Mouse (Mus musculus): ENCODE results near the gene Gpt2. TPM values are rescaled to one million over a fixed set of nuclear protein-coding genes. Genes with fewer than 3 reads are reported as not detected.

The Gpt2 gene
- polyA plus RNA-seq, 1 experiment = 51.5 TPM

DNA sequence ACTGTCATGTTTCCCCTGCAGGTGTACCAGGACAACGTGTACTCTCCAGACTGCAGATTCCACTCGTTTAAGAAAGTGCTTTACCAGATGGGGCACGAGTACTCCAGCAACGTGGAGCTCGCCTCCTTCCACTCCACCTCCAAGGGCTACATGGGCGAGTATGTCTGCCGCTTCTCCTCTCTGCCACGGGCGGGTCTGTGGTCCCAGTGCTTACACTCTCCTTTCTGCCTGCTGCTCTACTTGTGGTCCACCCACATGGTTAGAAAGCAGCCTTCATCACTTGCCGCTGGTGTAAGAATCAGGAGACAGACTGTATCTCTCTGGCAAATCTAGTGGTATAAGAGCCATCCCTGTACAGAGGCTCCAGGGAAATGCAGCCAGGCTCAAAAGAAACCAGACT is 25.6 kb downstream of the Gpt2 start:
- Histone ChIP-seq H3K4me3 (ENCODE audit: insufficient read depth, low read depth, low read length) (no peak overlapping the region), H3K36me3 (ENCODE audit: control insufficient read depth, insufficient read depth, low read length) (peaks cover 3% of the 10 kb centered on the region; the same call in 1 of the 2 replicates), H3K27me3 (replicated peaks; ENCODE audit: control insufficient read depth, insufficient read depth, low read length) (no peaks in the 10 kb centered on the region), H3K27ac (ENCODE audit: insufficient read depth, low read depth, low read length) (no peak overlapping the region), H3K4me1 (ENCODE audit: control insufficient read depth, insufficient read depth, low read length) (no peaks in the 10 kb centered on the region)
- TF ChIP-seq CTCF (conservative IDR thresholded peaks at IDR 0.05; ENCODE audit: insufficient read depth, insufficient read length, low read depth, low read length) (no peak), POLR2A (IDR thresholded peaks at IDR 0.05; ENCODE audit: low read depth, low read length) (no peak)
- WGBS = 91% methylated on average over 10 of the region's 10 CpGs
- no peak for DNase-seq

DNA sequence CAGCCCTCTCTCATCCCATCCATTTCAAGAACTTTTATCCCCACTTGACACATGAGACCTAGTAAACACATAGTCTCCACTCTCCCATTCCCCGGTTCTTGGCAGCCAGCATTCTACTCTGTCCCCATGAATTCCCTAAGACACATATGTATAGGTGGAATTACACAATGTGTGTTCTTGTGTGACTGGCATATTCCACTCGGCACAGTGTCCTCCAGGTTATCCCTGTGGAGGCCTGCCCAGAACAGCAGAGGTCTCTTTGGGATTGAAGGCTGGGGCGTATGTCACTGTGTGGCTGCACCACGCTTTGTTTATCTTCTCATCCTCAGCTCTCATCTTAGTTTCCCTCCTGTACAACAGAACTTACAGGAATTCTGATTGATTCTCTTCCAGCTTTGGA is 28.2 kb downstream of the Gpt2 start:
- WGBS = 94% methylated on average over 4 of the region's 4 CpGs
- no peak overlapping the region for H3K4me3 ChIP-seq (ENCODE audit: insufficient read depth, low read depth, low read length)
- no peak for DNase-seq
- no peaks in the 10 kb centered on the region for H3K4me1 ChIP-seq (ENCODE audit: control insufficient read depth, insufficient read depth, low read length)
- no peaks in the 10 kb centered on the region for H3K27me3 ChIP-seq (replicated peaks; ENCODE audit: control insufficient read depth, insufficient read depth, low read length)
- H3K27ac ChIP-seq (ENCODE audit: insufficient read depth, low read depth, low read length) = no peak overlapping the region
- peaks cover 3% of the 10 kb centered on the region; the same call in 1 of the 2 replicates for H3K36me3 ChIP-seq (ENCODE audit: control insufficient read depth, insufficient read depth, low read length)
- TF ChIP-seq CTCF (conservative IDR thresholded peaks at IDR 0.05; ENCODE audit: insufficient read depth, insufficient read length, low read depth, low read length) (no peak), POLR2A (IDR thresholded peaks at IDR 0.05; ENCODE audit: low read depth, low read length) (no peak)

DNA sequence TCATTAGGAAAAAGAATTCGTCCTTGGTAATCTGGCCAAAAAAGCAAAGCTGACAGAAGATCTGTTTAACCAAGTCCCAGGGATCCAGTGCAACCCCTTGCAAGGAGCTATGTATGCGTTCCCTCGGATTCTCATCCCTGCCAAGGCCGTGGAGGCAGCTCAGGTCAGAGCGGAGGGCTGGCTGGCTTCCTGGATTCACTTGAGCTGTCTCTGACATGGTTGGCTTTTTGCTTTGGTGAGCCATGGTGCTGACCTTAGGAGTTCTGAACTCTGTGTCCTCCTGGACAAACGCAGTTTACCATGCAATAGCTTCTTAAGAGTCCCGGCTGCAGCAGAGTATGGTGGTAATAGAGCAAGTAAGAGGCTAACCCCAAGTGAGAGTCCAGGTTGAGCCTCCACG is 29.0 kb downstream of the Gpt2 start:
- Histone ChIP-seq H3K4me1 (ENCODE audit: control insufficient read depth, insufficient read depth, low read length) (no peaks in the 10 kb centered on the region), H3K27ac (ENCODE audit: insufficient read depth, low read depth, low read length) (no peak overlapping the region), H3K27me3 (replicated peaks; ENCODE audit: control insufficient read depth, insufficient read depth, low read length) (no peaks in the 10 kb centered on the region), H3K36me3 (ENCODE audit: control insufficient read depth, insufficient read depth, low read length) (peaks cover 3% of the 10 kb centered on the region; the same call in 1 of the 2 replicates), H3K4me3 (ENCODE audit: insufficient read depth, low read depth, low read length) (no peak overlapping the region)
- no peak for DNase-seq
- TF ChIP-seq CTCF (conservative IDR thresholded peaks at IDR 0.05; ENCODE audit: insufficient read depth, insufficient read length, low read depth, low read length) (no peak), POLR2A (IDR thresholded peaks at IDR 0.05; ENCODE audit: low read depth, low read length) (no peak)
- 86% methylated on average over 8 of the region's 8 CpGs for WGBS

- no peak for DNase-seq
- TF ChIP-seq POLR2A (IDR thresholded peaks at IDR 0.05; ENCODE audit: low read depth, low read length) (no peak), CTCF (conservative IDR thresholded peaks at IDR 0.05; ENCODE audit: insufficient read depth, insufficient read length, low read depth, low read length) (no peak)
- WGBS = 95% methylated on average over 7 of the region's 7 CpGs
- Histone ChIP-seq H3K27ac (ENCODE audit: insufficient read depth, low read depth, low read length) (no peak overlapping the region), H3K27me3 (replicated peaks; ENCODE audit: control insufficient read depth, insufficient read depth, low read length) (no peaks in the 10 kb centered on the region), H3K4me3 (ENCODE audit: insufficient read depth, low read depth, low read length) (no peak overlapping the region), H3K4me1 (ENCODE audit: control insufficient read depth, insufficient read depth, low read length) (no peaks in the 10 kb centered on the region), H3K36me3 (ENCODE audit: control insufficient read depth, insufficient read depth, low read length) (peaks cover 3% of the 10 kb centered on the region; the same call in 1 of the 2 replicates)
Measured at GRCm38 (mm10) chr8:85524086-85524485, 31.7 kb downstream of the Gpt2 start.

DNA sequence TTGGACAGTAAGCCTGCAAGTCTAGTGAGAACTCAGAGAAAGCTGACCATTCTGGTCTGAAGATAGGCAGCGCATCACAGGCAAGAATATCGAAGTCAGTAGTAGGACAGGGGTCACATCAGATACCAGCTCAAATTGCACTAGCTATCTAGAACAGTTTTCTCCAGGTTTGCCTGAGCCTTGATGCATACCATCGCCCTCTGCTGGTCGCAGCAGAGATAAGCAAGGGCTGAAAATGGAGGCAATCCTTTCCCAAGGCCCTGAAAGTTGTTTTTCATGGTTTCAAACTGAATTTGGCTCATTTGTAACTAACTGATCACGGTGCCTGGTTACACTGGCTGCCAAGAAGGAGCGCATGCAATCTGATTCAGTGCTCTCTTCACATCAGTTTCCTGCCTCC is 33.7 kb downstream of the Gpt2 start:
- no peak overlapping the region for H3K4me3 ChIP-seq (ENCODE audit: insufficient read depth, low read depth, low read length)
- TF ChIP-seq CTCF (conservative IDR thresholded peaks at IDR 0.05; ENCODE audit: insufficient read depth, insufficient read length, low read depth, low read length) = peak; percentile 85
- TF ChIP-seq POLR2A (IDR thresholded peaks at IDR 0.05; ENCODE audit: low read depth, low read length) = no peak
- no peaks in the 10 kb centered on the region for H3K27me3 ChIP-seq (replicated peaks; ENCODE audit: control insufficient read depth, insufficient read depth, low read length)
- WGBS = 25% methylated on average over 6 of the region's 6 CpGs
- DNase-seq = peak; percentile 54
- no peaks in the 10 kb centered on the region for H3K36me3 ChIP-seq (ENCODE audit: control insufficient read depth, insufficient read depth, low read length)
- no peak overlapping the region for H3K27ac ChIP-seq (ENCODE audit: insufficient read depth, low read depth, low read length)
- H3K4me1 ChIP-seq (ENCODE audit: control insufficient read depth, insufficient read depth, low read length) = no peaks in the 10 kb centered on the region

GRCm38 (mm10) chr8:85528959-85529358 is 36.6 kb downstream of the Gpt2 start:
- 37% methylated on average over 3 of the region's 3 CpGs for WGBS
- Histone ChIP-seq H3K27me3 (replicated peaks; ENCODE audit: control insufficient read depth, insufficient read depth, low read length) (no peaks in the 10 kb centered on the region), H3K4me1 (ENCODE audit: control insufficient read depth, insufficient read depth, low read length) (no peaks in the 10 kb centered on the region), H3K4me3 (ENCODE audit: insufficient read depth, low read depth, low read length) (no peak overlapping the region), H3K27ac (ENCODE audit: insufficient read depth, low read depth, low read length) (no peak overlapping the region), H3K36me3 (ENCODE audit: control insufficient read depth, insufficient read depth, low read length) (no peaks in the 10 kb centered on the region)
- no peak for TF ChIP-seq CTCF (conservative IDR thresholded peaks at IDR 0.05; ENCODE audit: insufficient read depth, insufficient read length, low read depth, low read length)
- no peak for TF ChIP-seq POLR2A (IDR thresholded peaks at IDR 0.05; ENCODE audit: low read depth, low read length)
- no peak for DNase-seq

DNA sequence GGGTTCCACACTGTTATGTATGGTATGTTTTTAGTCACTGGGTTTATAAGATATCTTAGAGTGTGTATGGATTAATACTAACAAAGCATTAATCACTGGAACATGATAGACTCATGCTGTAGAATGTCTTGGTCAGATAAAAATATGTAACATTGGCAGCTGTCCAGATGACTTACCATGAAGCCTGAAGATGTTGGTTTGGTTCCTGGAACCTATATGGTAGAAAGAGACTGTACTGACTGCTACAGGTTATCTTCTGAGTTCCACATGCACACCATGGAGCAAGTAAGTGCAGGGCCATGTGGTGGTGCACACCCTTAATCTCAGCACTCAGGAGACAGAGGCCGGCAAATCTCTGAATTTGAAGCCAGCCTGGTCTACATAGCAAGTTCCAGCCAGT is 38.3 kb downstream of the Gpt2 start:
- Histone ChIP-seq H3K27me3 (replicated peaks; ENCODE audit: control insufficient read depth, insufficient read depth, low read length) (no peaks in the 10 kb centered on the region), H3K36me3 (ENCODE audit: control insufficient read depth, insufficient read depth, low read length) (no peaks in the 10 kb centered on the region), H3K4me1 (ENCODE audit: control insufficient read depth, insufficient read depth, low read length) (no peaks in the 10 kb centered on the region), H3K27ac (ENCODE audit: insufficient read depth, low read depth, low read length) (no peak overlapping the region), H3K4me3 (ENCODE audit: insufficient read depth, low read depth, low read length) (no peak overlapping the region)
- no peak for TF ChIP-seq CTCF (conservative IDR thresholded peaks at IDR 0.05; ENCODE audit: insufficient read depth, insufficient read length, low read depth, low read length)
- TF ChIP-seq POLR2A (IDR thresholded peaks at IDR 0.05; ENCODE audit: low read depth, low read length) = no peak
- no peak for DNase-seq
- 100% methylated on average over 1 of the region's 1 CpGs for WGBS
